Mouse (Mus musculus) MN1 (cell line): ENCODE measurements around the gene Pwp2.
A peak's percentile ranks its signal among the peaks of the same experiment; 100 is the strongest.
"Not testable (repeated sequence)": the region's sequence is repeated elsewhere in the genome, so short reads cannot be mapped to it uniquely, and the experiment has no call there.

Experiments
- DNase-seq: peaks from one replicate; pipeline ENCODE4 v3.0.0-alpha.2; 2016; ENCODE audit warnings: low spot score

Gene Pwp2

GRCm38 (mm10) chr10:78184531-78185380, at the start of gene Pwp2:
Gene Pwp2 (minus strand): TSS chr10:78185149.
- peak; percentile 97 for DNase-seq

GRCm38 (mm10) chr10:78233756-78234155, 48.8 kb upstream of the Pwp2 start:
- DNase-seq, result no peak

GRCm38 (mm10) chr10:78233161-78233560, 48.2 kb upstream of the Pwp2 start:
- DNase-seq, result no peak

DNA sequence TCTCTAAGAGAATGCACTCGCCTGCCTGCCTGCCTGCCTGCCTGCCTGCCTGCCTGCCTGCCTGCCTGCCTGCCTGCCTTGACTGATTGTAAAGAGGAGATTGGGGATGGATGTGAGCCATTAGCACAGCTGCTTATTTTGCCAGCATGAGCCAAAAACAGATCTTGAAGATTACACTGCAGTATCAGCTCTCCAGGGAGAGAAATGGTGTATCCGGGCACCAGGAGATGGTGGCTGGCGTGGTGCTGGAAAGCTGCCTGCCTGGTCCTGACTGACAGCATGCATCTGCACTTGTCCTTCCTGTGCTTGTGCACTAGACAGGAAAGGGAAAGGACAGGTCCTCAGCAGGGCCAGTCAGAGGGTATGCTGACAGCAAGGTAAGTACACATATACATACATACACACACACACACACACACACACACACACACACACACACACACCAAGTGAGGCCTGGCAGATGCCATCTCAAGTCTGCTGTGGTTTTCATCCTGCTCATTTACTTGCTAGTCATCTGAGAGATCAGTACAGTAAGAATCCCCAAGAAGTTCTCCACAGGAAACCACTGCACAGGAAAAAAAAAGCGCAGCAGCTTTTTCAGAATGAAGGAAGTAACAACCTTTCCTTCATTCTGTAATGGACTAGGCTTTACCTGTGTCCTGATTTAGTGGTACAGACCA, 47.5 kb upstream of the Pwp2 start:
- peak; percentile 87 for DNase-seq

DNA sequence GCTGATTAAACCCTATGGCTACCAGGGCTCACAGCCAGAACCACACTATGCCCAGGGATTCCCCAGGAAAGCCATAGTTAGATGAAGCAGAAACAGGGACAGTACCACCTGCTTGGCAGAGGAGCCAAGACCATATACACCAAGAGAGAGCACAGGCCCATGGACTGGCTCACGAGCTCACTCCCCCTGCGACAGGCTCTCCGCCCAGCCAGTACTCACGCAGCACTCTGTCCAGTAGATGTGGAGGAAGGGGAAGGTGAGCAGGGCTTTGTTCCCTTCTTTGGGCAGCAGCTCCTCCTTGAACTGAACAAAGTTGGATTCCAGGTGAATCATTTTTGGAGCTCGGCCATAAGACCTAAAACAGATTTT, 43.6 kb upstream of the Pwp2 start:
- DNase-seq, result no peak

DNA sequence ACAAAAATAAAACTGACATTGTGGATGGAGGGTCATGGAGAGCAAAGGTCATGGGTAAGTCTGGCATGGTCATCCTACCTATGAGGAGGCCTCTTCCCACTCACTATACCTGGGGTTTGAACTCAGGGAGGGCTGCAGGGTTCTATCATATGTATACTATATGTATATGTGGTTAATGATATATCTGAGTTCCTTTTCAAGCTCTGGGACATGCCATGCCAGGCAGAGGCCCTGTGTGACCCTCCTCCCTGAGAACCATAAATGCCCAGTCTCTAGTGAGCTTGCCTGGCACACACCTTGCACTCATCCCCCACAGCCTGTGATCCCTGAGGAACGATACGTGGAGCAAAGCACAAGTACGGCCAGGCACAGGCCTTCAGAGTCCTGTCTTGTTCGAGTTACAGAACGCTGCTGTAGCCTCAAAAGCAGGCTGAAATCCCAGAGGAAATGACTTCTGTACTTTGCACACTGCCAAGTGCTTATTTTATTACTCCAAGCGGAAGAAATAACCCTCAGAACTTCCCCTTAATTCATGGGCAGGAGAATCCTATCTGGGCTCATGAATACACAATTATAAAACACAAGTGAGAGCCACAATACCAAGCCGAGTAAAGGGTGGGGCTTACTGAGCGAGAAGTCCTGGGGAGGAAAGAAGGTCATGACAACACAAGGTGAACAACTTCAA, 43.1 kb upstream of the Pwp2 start:
- DNase-seq, result peak; percentile 62

DNA sequence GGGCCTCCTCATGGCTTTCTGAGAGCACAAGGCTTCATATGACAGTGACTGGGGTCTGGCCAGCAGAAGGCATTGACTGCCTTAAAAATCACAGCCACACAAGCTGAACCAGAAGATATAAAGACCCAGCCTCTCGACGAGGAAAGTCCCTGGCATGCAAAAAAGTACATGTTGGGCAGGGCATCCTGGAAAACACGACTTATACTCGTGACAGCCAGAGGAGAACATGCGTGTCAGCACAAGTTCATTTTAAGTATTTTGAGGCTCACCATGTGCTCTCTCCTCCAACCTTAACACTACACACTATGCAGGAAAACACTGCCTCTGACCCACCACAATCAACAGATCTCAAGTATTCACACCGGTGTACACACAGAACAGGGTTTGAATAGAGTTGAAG, 39.2 kb upstream of the Pwp2 start:
- no peak for DNase-seq

DNA sequence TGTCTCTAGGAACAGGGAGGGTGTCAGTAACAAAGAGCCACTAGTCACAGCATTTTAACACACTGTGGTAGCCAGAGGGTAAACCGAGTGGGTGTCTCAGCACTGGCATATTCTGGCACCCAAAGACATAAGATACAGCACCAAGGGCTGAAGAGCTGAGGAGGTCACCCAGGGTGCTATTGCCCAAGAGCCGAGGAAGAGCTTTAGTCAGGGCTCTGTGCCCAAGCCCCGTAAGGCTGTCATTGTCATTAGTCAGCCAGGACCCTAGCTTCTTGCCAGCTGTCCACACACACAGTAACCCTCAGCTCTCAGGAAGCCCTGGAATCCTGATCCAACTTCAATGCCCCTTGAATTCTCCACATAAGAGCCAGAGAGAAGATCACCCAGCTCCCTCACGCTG, 38.0 kb upstream of the Pwp2 start:
- no peak for DNase-seq

DNA sequence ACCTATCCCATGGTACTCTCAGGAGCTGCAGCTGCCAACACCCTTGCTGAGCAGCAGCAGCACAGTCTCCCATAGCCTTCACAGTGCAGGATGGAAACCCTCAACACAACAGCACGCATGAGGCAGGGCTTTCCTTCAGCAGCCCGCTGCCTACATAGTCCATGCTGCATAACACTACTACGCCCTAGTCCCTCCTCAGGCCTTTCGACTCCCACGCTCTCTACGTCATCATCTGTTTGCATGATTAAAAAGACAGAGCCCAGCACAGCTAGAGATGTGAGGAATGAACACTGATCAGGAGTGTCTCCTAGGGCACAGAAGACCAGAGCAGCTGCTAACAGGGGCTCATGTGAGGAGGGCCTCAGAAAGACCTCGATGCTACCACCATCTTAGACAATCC, 36.4 kb upstream of the Pwp2 start:
- no peak for DNase-seq

GRCm38 (mm10) chr10:78219528-78219927, 34.6 kb upstream of the Pwp2 start:
- no peak for DNase-seq

- DNase-seq, result no peak
Observed at GRCm38 (mm10) chr10:78218576-78218975, 33.6 kb upstream of the Pwp2 start.

DNA sequence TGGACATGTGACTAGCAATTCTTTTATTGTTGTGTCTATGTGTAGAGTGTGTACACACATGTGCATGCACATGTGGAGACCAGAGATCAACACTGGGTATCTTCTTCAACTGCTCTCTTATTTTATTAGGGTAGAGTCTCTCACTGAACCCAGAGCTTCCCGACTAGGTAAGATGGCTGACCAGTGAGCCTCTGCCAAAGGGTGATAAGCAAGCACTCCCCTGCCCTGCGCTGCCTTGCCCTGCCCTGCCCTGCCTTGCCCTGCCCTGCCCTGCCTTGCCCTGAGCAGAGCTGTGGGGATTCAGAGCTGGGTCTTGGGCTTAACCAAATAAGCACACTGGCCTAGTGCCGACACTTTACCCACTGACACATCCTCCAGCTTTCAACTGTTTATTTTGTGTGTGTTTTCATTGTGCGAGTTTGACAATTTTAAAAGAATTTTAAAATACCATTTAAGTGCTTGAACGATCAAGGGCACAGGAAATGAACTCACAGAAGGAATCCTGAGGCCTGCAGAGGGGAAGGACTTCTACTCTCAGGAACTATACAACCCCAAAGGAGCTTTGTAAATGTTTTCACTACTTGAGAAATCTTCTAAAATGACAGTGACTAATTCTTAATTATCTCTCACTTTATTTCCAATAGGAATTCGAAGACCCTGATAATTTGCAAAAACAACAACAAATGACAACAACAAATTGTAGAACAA, 31.6 kb upstream of the Pwp2 start:
- DNase-seq, result no peak

DNA sequence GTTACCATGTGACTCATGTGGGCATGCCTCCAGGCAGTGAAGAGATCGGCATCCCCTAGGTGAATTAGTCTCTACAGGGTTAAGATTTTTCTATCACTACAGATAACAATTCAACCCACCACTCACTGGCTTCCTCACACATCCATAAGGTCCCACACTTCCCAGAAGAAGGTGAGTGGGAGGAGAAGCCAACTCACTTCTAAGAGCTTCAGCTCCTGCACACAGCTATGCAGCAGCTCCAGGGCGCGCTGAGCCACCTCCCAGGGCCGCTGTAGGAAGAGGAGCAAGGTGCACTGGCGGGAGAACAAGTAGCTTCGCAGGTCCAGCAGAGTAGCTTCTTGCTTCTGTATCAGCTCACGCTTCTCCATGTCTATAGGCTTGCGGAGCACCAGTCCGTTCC, 29.4 kb upstream of the Pwp2 start:
- no peak for DNase-seq

DNA sequence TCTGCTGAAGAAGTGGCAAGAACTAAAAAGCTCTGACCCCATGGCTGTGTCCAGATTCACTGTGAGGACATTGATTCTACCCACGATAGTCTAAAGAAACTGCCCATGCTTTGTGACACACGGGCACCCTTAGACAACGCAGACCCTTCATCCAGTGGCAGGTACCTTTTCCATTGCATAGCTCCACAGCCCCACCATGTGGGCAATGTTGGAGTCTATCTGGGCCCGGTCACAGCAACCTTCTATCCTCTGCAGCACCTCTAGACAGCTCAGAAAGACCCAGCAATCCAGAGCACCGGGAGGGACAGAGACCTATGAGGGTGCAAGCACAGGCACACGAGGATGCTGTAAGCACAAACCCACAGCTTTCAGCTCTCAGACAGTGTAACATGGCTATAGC, 26.4 kb upstream of the Pwp2 start:
- DNase-seq, result peak; percentile 35

DNA sequence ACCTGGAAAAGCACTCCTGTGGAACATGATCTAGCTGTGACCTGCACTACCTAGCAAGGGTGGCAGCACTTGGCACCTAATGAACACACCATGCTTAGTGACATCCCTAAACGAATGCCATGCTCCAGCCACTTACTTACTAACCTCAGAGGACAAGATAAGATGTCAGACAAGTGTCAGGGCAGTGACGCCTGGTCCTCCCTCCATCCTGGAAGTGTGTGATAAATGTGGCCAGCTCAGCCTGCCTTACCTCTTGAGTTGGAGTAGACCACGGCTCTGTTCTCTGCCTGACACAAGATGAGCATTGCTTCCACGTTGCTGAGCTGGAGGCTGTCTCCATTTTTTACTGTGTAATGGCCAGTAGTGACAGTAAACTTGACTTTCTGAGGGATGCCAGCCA, 16.2 kb upstream of the Pwp2 start:
- DNase-seq, result no peak

GRCm38 (mm10) chr10:78192933-78193332, 8.0 kb upstream of the Pwp2 start:
- DNase-seq, result no peak

DNA sequence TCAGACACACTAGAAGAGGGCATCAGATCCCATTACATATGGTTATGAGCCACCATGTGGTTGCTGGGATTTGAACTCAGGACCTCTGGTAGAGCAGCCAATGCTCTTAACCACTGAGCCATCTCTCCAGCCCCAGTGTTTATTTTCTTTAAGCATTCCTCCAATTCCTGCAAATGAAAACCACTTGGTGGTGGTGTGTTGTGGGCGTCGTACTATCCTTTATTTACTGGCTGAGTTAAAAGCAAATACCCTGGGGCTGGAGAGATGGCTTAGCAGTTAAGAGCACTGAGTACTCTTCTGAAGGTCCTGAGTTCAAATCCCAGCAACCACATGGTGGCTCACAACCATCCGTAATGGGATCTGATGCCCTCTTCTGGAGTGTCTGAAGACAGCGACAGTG, 1.1 kb upstream of the Pwp2 start:
- not testable (repeated sequence) for DNase-seq

GRCm38 (mm10) chr10:78185381-78185725, 404 bp upstream of the Pwp2 start:
- no peak for DNase-seq

DNA sequence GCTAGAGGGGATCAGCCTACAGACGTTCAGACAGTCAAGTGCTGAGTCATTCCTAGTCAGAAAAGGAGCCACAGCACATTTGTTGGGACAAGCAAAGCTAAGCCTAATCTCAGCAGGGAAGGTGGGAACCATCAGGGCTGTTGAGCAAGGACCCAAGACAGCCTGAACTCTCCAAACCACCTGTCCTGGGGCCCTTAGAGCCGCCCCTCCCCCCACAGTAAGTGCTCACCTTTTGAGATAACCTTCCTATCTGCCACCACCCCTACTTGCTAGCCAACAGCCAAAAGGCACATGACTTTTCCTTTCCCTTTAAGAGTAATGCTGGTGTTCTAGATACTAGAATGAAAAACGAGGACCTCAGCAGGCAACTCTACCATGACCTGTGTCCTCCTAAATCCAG, 1.4 kb downstream of the Pwp2 start:
- no peak for DNase-seq

GRCm38 (mm10) chr10:78182321-78182720, 2.6 kb downstream of the Pwp2 start:
- DNase-seq, result no peak

DNA sequence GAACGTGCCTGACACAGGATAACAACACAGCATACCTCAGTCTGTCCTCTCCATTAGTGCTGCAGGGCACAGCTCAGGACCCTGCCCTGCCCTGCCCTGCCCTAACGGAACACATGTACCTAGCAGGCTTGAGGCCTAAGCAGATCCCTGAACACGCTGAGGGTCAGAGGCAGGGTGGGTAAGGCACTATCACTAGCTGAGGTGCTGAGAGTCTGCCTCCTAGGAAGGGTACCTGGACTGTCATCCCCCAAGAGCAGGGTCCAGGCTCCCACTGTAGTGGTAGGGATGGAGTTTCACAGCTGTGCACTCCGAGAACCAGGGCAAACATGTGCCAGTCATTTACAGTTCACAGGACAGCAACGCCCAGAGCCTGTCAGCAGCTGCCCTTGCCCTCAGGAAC, 10.5 kb downstream of the Pwp2 start:
- DNase-seq, result no peak

- no peak for DNase-seq
Observed at GRCm38 (mm10) chr10:78171581-78171980, 13.4 kb downstream of the Pwp2 start.

GRCm38 (mm10) chr10:78171057-78171456, 13.9 kb downstream of the Pwp2 start:
- DNase-seq, result no peak
